Mouse (Mus musculus) gastrocnemius, adult 8-10 months (tissue): Measurements from ENCODE around the gene Aldh3b3. TPM values are rescaled to one million over a fixed set of nuclear protein-coding genes. Genes with fewer than 3 reads are reported as not detected.

Experiments used
- DNase-seq, 2 experiments: peaks; one replicate each; pipeline ENCODE4 v3.0.0; 2022; ENCODE audit warnings: low spot score in 2 of 2
- total RNA-seq, 4 experiments: library from RNA; stranded (reverse); gene quantifications; 2 replicates each; pipeline ENCODE4 v1.2.4; 2022

Gene Aldh3b3
- total RNA-seq: not detected

- DNase-seq: no peak
Observed at GRCm38 (mm10) chr19:3958470-3958869, at the start of gene Aldh3b3. Gene Aldh3b3, plus strand, starts transcription at chr19:3958645.

- DNase-seq: no peak
Observed at GRCm38 (mm10) chr19:3910206-3910605, 48.2 kb upstream of the Aldh3b3 start.

DNA sequence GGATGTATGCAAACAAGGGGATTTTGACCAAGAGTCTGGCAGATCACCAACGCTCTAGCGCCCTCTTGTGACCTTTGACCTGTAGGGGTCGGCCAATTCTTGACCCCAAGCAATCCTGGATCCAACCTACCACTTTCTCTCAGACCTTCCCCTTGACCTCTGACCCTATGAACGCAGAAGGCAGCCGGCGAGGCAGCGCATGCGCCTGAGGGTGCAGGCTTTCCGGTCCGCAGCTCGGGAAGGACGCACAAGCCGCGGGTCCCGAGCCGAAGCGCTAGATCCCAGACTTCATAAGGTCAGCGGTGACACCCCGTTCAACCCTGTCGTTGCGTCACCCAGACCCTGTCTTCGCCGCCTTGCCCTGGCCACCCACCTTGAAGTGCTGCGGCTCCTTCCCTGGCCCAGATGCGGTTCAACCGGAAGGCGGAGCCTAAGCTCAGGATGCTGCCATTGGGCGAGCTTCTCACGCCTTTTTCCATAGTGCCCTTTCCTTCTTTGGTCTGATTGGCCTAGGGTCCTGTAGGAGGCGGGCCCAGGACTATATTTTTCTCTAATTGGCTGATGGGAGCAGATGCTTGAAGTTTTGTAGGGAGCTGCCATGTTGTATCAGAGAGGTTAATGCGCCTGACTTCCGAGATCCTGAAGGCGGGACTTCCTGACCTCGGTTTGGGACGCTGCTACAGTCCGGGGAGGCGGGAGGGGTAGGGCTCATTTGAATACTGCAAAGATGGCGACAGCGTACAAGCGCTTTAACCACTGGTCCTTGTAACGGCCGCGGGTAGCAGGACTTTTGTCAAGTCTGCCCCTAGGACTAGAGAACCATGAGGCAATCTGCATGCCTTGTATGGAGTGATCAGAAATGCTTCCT lies 45.9 kb upstream of the Aldh3b3 start, which contains the start of gene Ndufs8:
Gene Ndufs8, minus strand, starts transcription at position 438 of the 868 bp plus-strand sequence.
- DNase-seq: peak; percentile 86 to 91

- DNase-seq: no peak
Observed at GRCm38 (mm10) chr19:3913692-3914091, 44.8 kb upstream of the Aldh3b3 start.

DNA sequence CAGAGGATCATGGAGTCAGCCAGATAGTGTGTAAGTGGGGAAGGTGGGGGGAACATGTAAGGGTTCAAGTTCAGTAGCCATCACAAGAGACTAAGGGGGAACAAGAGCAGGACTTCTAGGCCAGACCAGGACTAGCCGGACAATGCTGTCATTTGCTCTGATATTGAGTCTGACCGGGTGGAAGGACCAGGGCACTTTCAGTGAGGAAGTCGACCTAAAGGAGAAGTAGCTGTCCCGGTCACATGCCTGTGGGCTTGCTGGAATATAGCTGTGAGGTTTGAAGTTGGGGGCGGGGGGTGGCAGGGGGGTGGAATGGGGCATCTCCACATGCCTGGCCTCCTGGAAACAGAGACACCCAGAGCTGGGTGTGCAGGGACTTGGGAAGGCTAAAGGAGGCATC lies 43.9 kb upstream of the Aldh3b3 start:
- DNase-seq: no peak

DNA sequence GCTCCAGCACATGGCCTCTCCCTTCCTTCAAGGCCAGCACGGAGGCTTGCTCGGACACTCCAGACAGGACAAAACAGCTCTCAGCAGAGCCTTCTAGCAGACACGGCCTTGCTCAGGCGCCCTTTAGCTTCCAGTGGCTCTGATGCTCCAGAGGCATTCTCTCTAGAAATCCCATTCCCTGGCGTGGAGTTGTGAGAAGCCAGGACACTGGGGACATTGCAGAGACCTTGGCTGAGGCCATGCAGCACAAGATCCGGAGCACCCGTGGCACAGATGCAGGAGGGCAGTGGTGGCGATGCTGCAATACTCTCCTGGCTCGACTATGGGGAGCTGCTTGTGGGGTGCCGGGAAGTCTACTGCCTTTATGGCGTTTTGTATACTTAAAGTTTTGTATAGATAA lies 41.7 kb upstream of the Aldh3b3 start:
- no peak for DNase-seq

GRCm38 (mm10) chr19:3919928-3920327 lies 38.5 kb upstream of the Aldh3b3 start:
- DNase-seq: no peak

- DNase-seq: no peak
Observed at GRCm38 (mm10) chr19:3922661-3923371, 35.6 kb upstream of the Aldh3b3 start.

DNA sequence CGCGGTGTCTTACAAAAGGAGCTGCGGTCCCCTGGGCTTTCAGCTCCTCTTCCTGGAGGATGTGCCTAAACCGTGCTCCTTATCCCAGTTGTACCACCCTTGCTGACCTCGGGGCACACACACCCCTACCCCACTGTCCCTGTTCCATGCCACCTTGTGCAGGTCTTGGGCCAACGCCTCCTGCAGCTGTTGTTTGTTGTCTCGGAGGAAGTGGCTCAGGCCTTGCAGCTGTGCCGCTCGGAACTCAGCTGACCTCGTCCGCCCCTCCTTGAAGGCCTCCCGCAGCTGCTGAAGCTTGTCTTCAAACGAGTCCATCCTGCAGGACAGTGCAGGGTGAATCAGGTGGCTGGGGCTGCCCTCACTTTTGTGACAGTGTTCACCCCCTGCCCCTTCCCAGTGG lies 34.9 kb upstream of the Aldh3b3 start:
- DNase-seq: no peak

- no peak for DNase-seq
Observed at GRCm38 (mm10) chr19:3924190-3924589, 34.3 kb upstream of the Aldh3b3 start.

DNA sequence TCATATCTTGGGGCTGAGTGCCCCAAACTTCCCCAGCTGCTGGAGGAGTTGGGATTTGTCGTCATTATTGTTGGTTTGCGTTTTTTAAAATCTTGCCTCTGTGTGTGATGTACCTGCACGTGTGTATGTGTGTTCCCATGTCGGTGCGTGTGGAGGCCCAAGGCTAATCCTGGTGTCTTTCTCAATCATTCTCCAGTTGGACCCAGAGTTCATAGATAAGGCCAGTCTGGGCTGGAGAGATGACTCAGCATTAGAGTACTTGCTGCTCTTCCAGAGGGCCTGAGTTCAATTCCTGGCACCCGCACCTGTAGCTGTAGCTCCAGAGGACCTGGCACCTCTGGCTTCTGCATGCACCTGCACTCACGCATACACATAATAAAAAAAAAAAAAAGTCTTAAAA lies 33.6 kb upstream of the Aldh3b3 start:
- no peak for DNase-seq

- DNase-seq: no peak
Observed at GRCm38 (mm10) chr19:3925859-3926258, 32.6 kb upstream of the Aldh3b3 start.

DNA sequence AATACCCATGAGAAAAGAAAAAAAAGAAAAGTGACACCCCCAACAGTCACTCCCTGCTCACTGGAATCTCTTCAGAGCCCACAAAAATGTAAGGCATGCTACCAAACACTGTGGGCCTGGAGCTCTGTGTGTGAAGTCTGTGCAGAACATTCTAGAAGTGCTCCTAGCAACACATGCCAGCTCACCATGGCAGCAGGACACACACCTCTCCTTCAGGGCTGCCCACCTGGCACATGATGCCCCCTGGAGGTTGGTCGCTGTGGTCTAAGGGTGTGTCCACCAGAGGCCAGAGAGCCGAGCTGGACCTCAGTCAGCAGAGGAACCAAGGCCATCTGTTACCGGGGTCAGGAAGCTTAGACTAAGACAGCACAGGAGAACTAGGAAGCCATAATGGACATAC lies 32.2 kb upstream of the Aldh3b3 start:
- DNase-seq: no peak

DNA sequence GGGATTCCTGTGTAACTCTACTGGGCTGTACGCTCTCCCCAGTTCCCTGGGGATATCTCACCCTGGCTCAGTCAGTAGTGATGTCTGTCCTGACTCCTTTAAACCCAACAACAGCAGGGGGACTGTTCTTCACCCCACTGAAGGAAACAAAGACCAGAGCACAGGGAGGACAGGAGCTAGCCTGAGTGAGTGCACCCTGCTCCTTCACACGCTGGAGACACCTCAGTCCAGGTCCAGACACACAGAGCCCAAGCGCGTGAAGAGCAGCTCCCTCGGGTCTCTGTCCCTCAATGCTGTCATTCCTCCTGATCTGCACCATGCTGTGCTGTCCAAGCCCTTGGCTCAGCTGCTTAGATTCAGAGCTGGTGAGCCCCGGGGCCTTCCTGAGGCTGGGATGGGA lies 31.8 kb upstream of the Aldh3b3 start:
- no peak for DNase-seq

DNA sequence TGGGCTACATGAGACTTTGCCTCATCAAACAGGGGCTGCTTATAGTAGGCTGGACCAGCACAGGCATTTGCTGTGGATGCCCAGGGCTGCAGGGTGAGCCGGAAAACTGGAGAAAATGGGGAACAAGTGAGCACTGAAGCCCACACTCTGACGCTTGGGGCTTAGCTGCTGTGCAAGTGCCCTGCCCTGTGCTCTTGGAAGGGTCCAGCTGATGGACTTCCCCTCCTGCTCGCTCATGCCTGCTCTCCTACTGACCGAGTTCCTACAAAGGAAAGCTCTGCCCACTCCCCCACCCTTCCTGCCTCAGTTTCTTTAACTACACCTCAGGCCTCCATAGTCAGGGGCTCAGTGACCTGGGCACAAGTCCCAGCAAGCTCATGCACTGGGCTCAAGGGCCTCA lies 30.5 kb upstream of the Aldh3b3 start:
- DNase-seq: no peak

DNA sequence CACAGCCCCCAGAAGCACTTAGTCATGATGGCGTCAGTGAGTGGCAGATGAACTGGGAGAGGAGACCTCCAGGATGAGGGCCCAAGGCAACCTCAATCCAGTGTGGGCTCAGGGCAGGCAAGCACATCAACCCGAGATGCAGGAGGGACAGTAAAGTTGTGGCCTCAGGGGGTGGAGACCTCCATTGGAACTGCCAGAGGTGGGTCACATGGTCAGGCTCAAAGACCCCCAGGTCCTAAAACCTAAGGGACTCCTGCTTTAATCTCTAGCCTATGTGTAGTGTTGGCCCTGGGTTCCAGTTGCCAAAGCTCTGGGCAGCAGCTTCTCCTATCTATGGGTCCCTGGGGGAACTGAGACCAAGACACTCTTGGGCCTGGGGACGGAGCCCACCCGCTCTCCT lies 29.7 kb upstream of the Aldh3b3 start:
- no peak for DNase-seq

GRCm38 (mm10) chr19:3929211-3929941 lies 29.1 kb upstream of the Aldh3b3 start, which contains the start of gene Aldh3b1:
Gene Aldh3b1, minus strand, starts transcription at chr19:3929808.
- peak; percentile 85 to 89 for DNase-seq

GRCm38 (mm10) chr19:3930262-3931057 lies 28.0 kb upstream of the Aldh3b3 start:
- DNase-seq: no peak

- no peak for DNase-seq
Observed at GRCm38 (mm10) chr19:3931716-3932115, 26.7 kb upstream of the Aldh3b3 start.

GRCm38 (mm10) chr19:3935032-3935895 lies 23.2 kb upstream of the Aldh3b3 start, which contains the start of gene Unc93b1:
Gene Unc93b1, plus strand, starts transcription at chr19:3935186.
- peak in 1 of 2 experiments; percentile 64 for DNase-seq
